Mouse (Mus musculus) ES-CJ7 (cell line): ENCODE measurements at regions not wholly inside any gene's neighbourhood (a gene's known extent, or its start where the extent isn't known, plus 50 kb on each side); places are given as distances from the start of the nearest gene placed in this dataset.
A peak's percentile ranks its signal among the peaks of the same experiment; 100 is the strongest.

Experiments used
- DNase-seq: peaks from one replicate; pipeline ENCODE4 v3.0.0; 2011; ENCODE audit warnings: low read depth, low spot score

DNA sequence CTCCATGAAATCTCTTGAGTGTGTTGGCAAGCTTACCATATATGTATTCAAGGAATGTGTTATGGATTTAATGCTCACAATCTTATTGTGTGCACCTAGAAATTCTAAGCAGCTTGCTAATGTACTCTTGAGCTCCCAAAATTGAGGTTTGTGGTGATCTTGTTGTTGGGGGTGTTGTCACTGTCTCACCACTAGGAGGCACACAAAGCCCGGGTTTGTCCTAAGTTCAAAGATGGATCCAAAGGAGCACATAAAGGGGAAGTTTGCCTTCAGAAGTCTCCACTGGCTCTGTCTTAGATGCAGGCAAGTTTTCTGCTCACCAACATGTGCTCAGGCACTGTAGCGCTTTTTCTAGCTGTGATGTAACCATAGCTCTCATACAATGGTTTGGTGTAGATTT, 151.8 kb downstream of the Mrgpra4 start:
- peak; percentile 53 for DNase-seq

DNA sequence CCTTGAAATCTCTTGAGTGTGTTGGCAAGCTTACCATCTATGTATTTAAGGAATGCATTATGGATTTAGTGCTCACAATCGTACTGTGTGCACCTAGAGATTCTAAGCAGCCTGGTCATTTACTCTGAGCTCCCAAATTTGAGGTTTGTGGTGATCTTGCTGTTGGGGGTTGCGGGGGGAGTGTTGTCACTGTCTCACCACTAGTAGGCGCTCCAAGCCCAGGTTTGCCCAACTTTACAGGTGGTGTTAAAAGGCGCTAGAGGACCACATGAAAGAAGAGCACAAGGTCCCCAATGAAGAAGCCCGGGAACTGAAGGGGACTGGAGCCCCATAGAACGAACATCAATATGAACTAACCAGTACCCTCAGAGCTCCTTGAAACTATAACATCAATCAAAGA, 180.2 kb upstream of the Mrgpra3 start:
- peak; percentile 30 for DNase-seq

DNA sequence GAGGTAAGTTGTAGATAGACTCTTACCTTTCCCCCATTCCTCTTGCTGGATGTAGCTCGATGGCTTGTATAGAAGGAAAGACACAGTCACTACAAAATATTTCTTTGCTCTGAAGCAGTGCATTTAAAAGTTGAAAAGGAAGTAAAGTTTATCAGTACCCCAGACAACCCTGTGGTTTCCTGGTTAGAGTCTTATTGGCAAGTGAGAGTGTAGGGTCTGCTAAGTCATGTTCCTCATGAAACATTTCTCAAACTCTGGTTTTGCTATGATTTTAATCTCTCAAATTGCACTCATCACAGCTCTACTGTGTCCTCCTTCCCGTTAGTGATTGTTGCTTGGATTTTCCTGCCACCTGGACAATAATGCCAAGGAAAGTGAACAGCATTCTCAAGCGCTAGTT, 146.4 kb upstream of the Mrgpra3 start:
- DNase-seq: no peak

DNA sequence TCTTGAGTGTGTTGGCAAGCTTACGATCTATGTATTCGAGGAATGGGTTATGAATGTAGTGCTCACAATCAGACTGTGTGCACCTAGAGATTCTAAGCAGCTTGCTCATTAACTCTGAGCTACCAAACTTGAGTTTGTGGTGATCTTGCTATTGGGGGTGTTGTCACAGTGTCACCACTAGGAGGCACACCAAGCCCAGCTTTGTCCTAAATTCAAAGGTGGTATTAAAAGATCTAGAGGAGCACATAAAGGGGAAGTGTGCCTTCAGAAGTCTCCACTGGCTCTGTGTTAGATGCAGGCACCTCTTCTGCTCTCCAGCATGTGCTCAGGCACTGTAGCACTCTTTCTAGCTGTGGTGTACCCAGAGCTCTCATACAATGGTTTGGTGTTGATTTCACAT, 138.9 kb upstream of the Mrgpra3 start:
- DNase-seq: peak; percentile 20

DNA sequence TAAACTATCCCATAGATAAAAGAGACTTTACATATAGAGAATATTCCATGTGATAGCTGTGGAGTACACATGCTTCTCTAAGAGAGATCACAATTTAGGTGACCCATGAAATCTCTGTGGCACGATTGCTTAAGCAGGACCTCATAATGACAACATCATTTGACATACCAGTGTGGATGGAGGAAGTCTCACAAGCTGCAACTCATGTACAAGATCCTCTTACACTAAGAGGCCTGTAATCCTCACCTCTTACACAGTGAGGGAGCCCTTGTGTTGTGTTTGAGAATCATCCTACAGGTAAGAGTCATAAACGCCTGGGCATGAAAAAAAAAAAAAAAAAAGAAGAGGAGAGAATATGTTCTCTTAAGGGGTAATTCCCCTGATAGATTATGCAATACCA, 89.9 kb upstream of the Mrgpra3 start:
- no peak for DNase-seq

DNA sequence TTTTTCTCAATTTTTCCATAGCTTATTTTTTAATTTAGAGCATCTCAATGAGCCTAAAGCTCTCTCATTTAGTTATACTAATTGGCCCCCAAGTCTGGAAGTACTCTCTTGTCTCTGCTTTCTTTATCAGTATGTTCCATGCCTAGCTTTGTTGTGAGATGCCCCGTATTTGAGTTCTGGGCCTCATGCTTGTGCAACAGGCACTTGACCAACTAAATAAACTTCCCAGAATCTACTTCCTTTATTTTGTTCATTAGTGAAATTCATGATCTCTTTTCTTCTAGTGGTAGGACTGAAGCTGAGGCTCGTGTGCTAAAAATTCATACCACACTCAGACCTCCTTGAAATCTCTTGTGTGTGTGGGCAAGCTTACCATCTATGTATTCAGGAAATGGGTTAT, 75.8 kb upstream of the Mrgpra3 start:
- no peak for DNase-seq
